Mouse (Mus musculus) heart, adult 2 months (tissue): Measurements from ENCODE around the gene Zfp618.

Experiments
- CTCF ChIP-seq: fragments of 200-600 bp; IDR thresholded peaks from 2 replicates; pipeline ENCODE4 v1.8.1; 2022; ENCODE audit warnings: antibody characterized with exemption, mild to moderate bottlenecking, moderate library complexity
- EP300 ChIP-seq: fragments of 200-500 bp; IDR thresholded peaks from 2 replicates; pipeline ENCODE4 v1.6.1; 2011; ENCODE audit warnings: low read depth, low read length, control low read depth; ENCODE audit not compliant: insufficient read depth

- TF ChIP-seq CTCF = no peak
- no peak for TF ChIP-seq EP300
Measured at GRCm38 (mm10) chr4:62978501-62978911, 13.1 kb downstream of the Zfp618 start.
